Mouse (Mus musculus) MEL (cell line): ENCODE results near the gene Tspan32.

Experiments
- CHD1 ChIP-seq: IDR thresholded peaks from 2 replicates; pipeline ENCODE4 v1.6.1; 2012; ENCODE audit warnings: low read depth, mild to moderate bottlenecking, inconsistent platforms, low read length, improper control_type of control experiment
- CHD2 ChIP-seq: IDR thresholded peaks from 2 replicates; pipeline ENCODE4 v1.6.1; 2011; ENCODE audit warnings: low read length, improper control_type of control experiment
- GATA1 ChIP-seq: IDR thresholded peaks from 2 replicates; pipeline ENCODE4 v1.6.1; 2011; ENCODE audit warnings: low read depth, low read length, improper control_type of control experiment
- POLR2A ChIP-seq, 2 experiments: IDR thresholded peaks; 2 replicates each; pipeline ENCODE4 v1.6.1; 2011 to 2012; ENCODE audit warnings: low read length in 2 of 2, mild to moderate bottlenecking in 2 of 2, control low read depth in 1 of 2, improper control_type of control experiment in 1 of 2, low read depth in 1 of 2, moderate library complexity in 1 of 2; ENCODE audit not compliant: control insufficient read depth in 1 of 2, insufficient read depth in 1 of 2, poor library complexity in 1 of 2
- POLR2AphosphoS5 ChIP-seq: IDR thresholded peaks from 2 replicates; pipeline ENCODE4 v1.6.1; 2012; ENCODE audit warnings: low read depth, borderline replicate concordance, mild to moderate bottlenecking, inconsistent platforms, low read length, moderate library complexity, mixed read lengths
- RAD21 ChIP-seq: IDR thresholded peaks from 2 replicates; pipeline ENCODE4 v1.6.1; 2011; ENCODE audit warnings: mild to moderate bottlenecking, low read depth, low read length, improper control_type of control experiment
- TBP ChIP-seq: IDR thresholded peaks from 2 replicates; pipeline ENCODE4 v1.8.0; 2011; ENCODE audit warnings: low read depth, low read length, improper control_type of control experiment
- USF1 ChIP-seq: IDR thresholded peaks from 2 replicates; pipeline ENCODE4 v1.6.1; 2014; ENCODE audit warnings: low read depth, mild to moderate bottlenecking, inconsistent platforms, low read length, improper control_type of control experiment, moderate library complexity
- ZC3H11A ChIP-seq: IDR thresholded peaks from 2 replicates; pipeline ENCODE4 v1.6.1; 2012; ENCODE audit warnings: low read depth, mild to moderate bottlenecking, inconsistent platforms, low read length, improper control_type of control experiment

DNA sequence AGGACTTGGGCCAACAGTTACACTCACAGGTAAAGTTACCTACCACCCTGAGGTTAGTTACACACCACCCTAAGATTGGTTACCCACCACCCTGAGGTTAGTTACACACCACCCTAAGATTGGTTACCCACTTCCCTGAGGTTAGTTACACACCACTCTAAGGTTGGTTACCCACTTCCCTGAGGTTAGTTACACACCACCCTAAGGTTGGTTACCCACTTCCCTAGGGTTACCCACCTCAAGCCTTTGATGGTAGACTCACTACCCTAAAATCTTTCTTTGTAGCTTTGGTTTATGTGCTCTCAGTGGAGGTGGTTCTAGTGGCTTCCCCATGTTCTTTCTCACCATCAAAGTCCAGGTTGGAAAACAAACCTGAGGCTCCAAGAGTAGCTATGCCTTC, 9.8 kb upstream of the Tspan32 start:
- TF ChIP-seq CHD1 (no peak), GATA1 (no peak), ZC3H11A (no peak), USF1 (no peak), RAD21 (no peak), TBP (no peak), POLR2AphosphoS5 (no peak), POLR2A (IDR thresholded peaks at IDR 0.05; ENCODE audit: control insufficient read depth in 1 of 2, insufficient read depth in 1 of 2, low read depth in 1 of 2, low read length in 2 of 2, poor library complexity in 1 of 2) (no peak), CHD2 (no peak)
